Mouse (Mus musculus): Measurements from ENCODE around the gene Gm10972. TPM values are rescaled to one million over a fixed set of nuclear protein-coding genes. Genes with fewer than 3 reads are reported as not detected.
A peak's percentile ranks its signal among the peaks of the same experiment; 100 is the strongest.
"Not testable (repeated sequence)": the region's sequence is repeated elsewhere in the genome, so short reads cannot be mapped to it uniquely, and the experiment has no call there.

Gene Gm10972
- polyA plus RNA-seq (2012; rRNA removed): not detected in 2 replicates

DNA sequence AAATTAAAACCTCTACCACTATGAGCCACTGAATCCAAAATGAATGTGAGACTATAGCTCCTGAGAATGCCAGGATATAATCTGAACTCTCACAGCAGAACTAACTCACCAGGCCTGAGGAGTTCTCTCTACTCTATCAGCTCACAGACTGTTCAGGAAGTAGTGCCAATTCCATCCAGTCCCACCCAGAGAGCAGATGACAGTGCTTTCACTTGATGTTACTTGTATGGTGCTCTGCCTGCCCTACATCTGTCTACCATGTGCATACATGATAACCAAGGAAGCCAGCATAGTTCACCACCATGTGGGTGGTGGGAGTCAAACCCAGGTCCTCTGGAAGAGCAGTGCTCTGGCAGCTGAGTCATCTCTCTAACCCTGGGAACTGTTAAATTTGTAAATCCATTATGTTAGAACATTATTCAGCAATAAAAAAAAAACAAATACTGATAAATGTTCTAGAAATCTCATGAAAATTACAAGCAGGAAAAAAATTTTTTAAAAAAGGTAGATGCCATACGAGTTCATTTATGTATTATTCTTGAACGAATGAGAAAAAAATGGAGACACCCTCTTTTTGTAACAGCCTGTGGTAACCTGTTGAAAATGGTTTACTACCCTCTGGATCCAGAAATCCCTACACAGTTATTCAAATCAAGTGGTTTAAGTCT lies at the start of gene Gm10972:
Gene Gm10972, plus strand, starts transcription at position 618 of the 668 bp plus-strand sequence.
- H3K4me3 ChIP-seq (ENCODE audit: insufficient read depth, low read length); H3K4me1 ChIP-seq (ENCODE audit: control insufficient read depth, insufficient read depth, low read length); H3K27ac ChIP-seq (ENCODE audit: insufficient read depth, low read length): not testable (repeated sequence)

DNA sequence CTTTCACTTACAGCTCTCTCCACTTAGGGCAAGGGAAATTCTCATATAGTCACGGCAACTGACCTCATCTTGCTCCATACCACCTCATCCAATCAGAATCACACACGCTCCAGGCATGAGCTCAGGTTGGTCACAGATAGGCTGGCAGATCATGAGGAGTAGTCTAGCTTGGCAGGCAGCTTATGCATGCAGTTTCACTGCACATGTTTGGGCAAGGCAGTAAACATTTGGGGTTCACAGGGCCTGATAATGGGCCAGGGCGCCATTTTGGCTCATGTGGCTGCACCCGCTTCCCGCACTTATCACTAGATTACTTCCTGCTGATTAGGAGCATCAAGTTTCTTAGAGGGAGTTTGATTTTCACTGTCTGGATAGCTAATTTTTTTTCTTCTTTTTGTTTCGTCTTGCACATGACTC lies 47.0 kb upstream of the Gm10972 start:
- H3K4me3 ChIP-seq (ENCODE audit: insufficient read depth, low read length): no peak overlapping the region
- no peak for TF ChIP-seq POLR2A (IDR thresholded peaks at IDR 0.05; ENCODE audit: extremely low read depth, insufficient read depth, low read length)
- TF ChIP-seq CTCF (IDR thresholded peaks at IDR 0.05; ENCODE audit: extremely low read depth, insufficient read depth, low read length): no peak
- no peak overlapping the region for H3K27ac ChIP-seq (ENCODE audit: insufficient read depth, low read length)
- H3K4me1 ChIP-seq (ENCODE audit: control insufficient read depth, insufficient read depth, low read length): no peaks in the 10 kb centered on the region

DNA sequence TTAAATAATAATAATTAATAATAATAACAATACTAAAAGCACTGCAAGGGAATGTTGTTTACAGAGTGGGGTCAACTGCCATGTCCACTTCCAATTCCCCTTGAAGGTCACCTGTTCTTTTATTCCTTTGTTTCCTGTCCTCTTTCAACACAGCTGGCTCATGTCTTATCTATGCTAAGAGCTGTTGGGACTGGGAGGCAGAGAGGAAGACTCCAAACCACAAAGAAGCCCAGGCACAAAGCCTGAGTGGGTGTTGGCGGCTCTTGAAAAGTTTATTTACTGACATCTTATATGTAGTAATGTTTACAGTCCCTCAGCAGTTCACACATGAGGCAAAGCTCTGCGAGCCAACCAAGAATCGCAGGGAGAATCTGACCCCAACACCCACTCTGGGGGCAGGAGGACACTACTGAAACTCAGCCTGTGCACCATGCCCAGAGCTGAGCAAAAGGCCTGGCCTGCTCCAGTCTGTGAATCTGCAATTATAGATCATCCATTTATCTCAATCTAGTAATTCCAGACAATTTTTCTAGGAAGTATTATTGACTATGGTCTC lies 45.6 kb upstream of the Gm10972 start:
- Histone ChIP-seq H3K4me3 (ENCODE audit: insufficient read depth, low read length) (no peak overlapping the region), H3K4me1 (ENCODE audit: control insufficient read depth, insufficient read depth, low read length) (no peaks in the 10 kb centered on the region), H3K27ac (ENCODE audit: insufficient read depth, low read length) (no peak overlapping the region)
- TF ChIP-seq POLR2A (IDR thresholded peaks at IDR 0.05; ENCODE audit: extremely low read depth, insufficient read depth, low read length) (no peak), CTCF (IDR thresholded peaks at IDR 0.05; ENCODE audit: extremely low read depth, insufficient read depth, low read length) (no peak)

DNA sequence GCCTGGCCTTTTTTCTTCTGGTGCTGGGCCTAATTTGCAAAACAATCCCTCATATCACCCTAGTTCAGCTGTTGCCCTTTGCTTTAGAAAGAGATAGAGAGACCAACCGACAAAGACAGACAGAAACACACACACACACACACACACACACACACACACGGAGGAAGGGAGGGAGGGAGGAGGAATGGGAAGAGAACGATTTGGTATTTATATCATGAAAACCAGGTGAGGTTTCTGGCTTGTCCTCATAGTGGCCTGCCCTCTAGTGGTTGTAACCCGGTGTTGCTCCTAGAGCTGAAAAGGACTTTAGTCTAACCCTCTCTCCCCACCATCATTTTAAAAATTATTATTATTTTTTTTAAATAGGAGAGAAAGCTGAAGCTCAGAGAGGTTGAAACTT lies 41.0 kb upstream of the Gm10972 start:
- no peaks in the 10 kb centered on the region for H3K4me1 ChIP-seq (ENCODE audit: control insufficient read depth, insufficient read depth, low read length)
- TF ChIP-seq CTCF (IDR thresholded peaks at IDR 0.05; ENCODE audit: extremely low read depth, insufficient read depth, low read length): peak; percentile 60
- no peak for TF ChIP-seq POLR2A (IDR thresholded peaks at IDR 0.05; ENCODE audit: extremely low read depth, insufficient read depth, low read length)
- no peak overlapping the region for H3K4me3 ChIP-seq (ENCODE audit: insufficient read depth, low read length)
- no peak overlapping the region for H3K27ac ChIP-seq (ENCODE audit: insufficient read depth, low read length)

DNA sequence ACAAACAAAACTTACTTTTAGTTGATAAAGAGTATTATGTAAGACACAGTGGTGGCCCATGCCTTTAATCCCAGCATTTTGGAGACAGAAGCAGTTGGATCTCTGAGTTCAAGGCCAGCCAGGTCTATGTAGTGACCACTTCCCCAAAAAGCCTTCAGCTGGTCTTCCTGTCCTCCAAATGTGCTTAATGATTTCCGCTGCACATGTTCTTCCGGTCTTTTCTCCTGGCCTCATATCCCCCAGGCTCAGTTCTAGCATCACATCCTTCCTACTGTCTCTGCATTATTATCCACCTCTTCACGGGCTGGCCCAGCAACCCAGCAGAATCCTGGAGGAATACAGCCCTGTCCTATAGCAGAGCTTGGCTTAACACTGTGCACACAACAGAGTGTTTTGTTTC lies 33.3 kb upstream of the Gm10972 start:
- Histone ChIP-seq H3K4me3 (ENCODE audit: insufficient read depth, low read length) (no peak overlapping the region), H3K27ac (ENCODE audit: insufficient read depth, low read length) (no peak overlapping the region), H3K4me1 (ENCODE audit: control insufficient read depth, insufficient read depth, low read length) (no peaks in the 10 kb centered on the region)
- TF ChIP-seq POLR2A (IDR thresholded peaks at IDR 0.05; ENCODE audit: extremely low read depth, insufficient read depth, low read length): no peak
- TF ChIP-seq CTCF (IDR thresholded peaks at IDR 0.05; ENCODE audit: extremely low read depth, insufficient read depth, low read length): no peak

DNA sequence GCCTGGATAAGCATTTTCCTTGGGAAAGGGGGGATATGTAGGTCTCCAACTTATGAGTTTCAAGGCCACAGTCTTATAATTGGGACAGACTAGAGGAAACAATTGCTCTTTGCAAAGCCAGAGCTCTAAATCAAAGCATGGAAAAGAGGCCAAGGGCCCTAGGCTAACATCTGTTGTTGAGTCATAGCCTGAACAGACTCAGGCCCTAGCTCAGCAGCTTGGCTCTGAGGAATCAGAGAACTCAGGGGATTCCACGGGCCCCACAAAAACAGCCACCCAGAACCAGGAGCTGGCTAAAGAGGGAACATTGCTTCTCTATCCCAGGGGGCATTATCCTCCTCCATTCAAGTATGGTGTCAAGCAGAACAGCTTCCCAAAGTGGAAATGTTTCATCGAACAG lies 32.3 kb upstream of the Gm10972 start:
- TF ChIP-seq CTCF (IDR thresholded peaks at IDR 0.05; ENCODE audit: extremely low read depth, insufficient read depth, low read length) (no peak), POLR2A (IDR thresholded peaks at IDR 0.05; ENCODE audit: extremely low read depth, insufficient read depth, low read length) (no peak)
- H3K4me3 ChIP-seq (ENCODE audit: insufficient read depth, low read length): no peak overlapping the region
- H3K27ac ChIP-seq (ENCODE audit: insufficient read depth, low read length): no peak overlapping the region
- no peaks in the 10 kb centered on the region for H3K4me1 ChIP-seq (ENCODE audit: control insufficient read depth, insufficient read depth, low read length)

DNA sequence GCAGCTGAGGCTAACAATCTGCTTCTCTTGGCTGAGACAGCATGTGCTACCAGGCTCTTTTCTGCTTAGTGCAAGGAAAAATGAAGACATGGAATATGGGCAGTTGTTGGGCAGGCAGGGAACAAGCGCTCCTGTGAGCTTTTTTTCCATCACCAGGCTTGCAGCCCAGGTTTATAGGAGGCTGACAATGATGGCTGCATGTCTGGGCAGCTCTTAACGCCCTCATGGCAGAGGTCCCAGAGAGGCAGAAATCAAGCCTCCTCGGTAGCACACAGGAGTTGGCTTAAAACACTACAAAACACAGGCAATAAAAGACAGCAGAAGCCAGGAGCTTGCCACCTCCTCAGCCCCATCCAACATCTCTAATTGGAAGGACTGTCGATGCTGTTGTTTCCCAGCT lies 31.6 kb upstream of the Gm10972 start:
- Histone ChIP-seq H3K4me1 (ENCODE audit: control insufficient read depth, insufficient read depth, low read length) (no peaks in the 10 kb centered on the region), H3K27ac (ENCODE audit: insufficient read depth, low read length) (no peak overlapping the region)
- no peak for TF ChIP-seq POLR2A (IDR thresholded peaks at IDR 0.05; ENCODE audit: extremely low read depth, insufficient read depth, low read length)
- no peak for TF ChIP-seq CTCF (IDR thresholded peaks at IDR 0.05; ENCODE audit: extremely low read depth, insufficient read depth, low read length)

DNA sequence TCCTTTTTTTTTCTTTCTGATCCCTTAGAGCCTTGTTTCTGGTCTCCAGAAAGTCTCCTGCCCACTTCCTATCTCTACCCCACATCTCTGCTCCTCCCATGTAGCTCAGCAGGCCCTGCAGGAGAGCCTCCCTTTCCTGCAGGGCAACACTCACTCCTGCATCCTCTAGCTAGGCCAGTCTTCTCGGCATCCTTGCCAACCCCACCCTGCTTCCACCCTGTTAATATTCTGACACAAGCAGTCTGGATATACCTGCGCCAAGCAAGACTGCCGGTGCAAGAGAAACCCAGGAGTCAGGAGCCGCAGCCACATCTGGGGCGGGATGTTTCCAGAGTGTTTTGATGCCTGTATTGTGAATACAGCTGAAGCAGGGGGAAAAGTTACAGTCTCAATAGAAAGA lies 31.1 kb upstream of the Gm10972 start:
- Histone ChIP-seq H3K4me1 (ENCODE audit: control insufficient read depth, insufficient read depth, low read length) (no peaks in the 10 kb centered on the region), H3K4me3 (ENCODE audit: insufficient read depth, low read length) (no peak overlapping the region), H3K27ac (ENCODE audit: insufficient read depth, low read length) (no peak overlapping the region)
- TF ChIP-seq POLR2A (IDR thresholded peaks at IDR 0.05; ENCODE audit: extremely low read depth, insufficient read depth, low read length) (no peak), CTCF (IDR thresholded peaks at IDR 0.05; ENCODE audit: extremely low read depth, insufficient read depth, low read length) (no peak)

More for the DNA sequence above, 31.6 kb upstream of the Gm10972 start:
- no peak overlapping the region for H3K4me3 ChIP-seq (ENCODE audit: insufficient read depth, low read length)

DNA sequence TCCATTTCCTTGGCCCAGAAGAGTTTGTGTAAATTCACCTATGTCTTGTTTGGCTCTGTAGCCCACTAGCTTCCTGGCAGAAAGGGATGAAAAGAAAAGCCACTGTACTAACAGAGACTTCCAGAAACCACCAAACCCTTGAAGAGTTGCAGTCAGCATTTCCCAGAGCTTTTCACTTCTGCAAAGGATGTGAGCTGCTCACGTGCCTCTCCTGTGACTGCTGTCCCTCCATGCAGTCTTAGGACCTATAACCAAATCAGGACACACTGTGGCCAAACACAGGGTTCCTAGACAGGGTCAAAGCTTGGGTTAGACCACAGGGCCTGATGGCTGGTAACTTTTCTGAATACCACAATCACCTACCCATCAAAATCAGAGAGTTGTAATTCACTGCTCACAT lies 30.6 kb upstream of the Gm10972 start:
- Histone ChIP-seq H3K4me3 (ENCODE audit: insufficient read depth, low read length) (no peak overlapping the region), H3K27ac (ENCODE audit: insufficient read depth, low read length) (no peak overlapping the region), H3K4me1 (ENCODE audit: control insufficient read depth, insufficient read depth, low read length) (no peaks in the 10 kb centered on the region)
- TF ChIP-seq CTCF (IDR thresholded peaks at IDR 0.05; ENCODE audit: extremely low read depth, insufficient read depth, low read length): no peak
- TF ChIP-seq POLR2A (IDR thresholded peaks at IDR 0.05; ENCODE audit: extremely low read depth, insufficient read depth, low read length): no peak

DNA sequence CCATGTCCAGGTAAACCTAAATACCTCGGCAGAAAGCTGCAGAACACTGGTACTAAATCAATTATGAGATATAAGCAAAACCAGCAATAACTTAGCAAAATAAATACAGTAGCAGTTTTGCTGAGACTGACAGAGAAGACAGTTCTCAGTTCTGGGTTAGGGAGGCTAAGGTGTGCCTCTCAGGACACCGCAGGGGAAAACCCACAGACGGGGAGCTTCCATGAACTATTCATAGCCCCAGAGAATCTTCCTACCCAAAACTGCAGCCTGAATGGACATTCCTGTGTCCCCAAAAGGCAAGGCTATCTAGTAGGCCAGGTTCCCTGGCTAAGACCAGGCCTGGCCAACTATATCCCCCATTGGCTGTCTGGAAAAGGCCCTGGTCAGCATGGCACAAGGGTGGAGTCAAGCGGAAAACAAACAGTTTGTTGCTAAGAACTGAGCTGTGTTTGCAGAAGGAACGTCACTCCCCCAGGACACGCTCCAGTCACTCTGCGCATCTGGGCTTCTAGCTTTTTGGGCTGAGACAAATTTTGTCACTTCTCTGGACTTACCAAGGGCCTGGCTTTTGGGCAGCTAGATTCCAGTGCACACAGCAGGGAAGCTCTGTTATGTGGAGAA lies 29.5 kb upstream of the Gm10972 start:
- no peak overlapping the region for H3K27ac ChIP-seq (ENCODE audit: insufficient read depth, low read length)
- no peaks in the 10 kb centered on the region for H3K4me1 ChIP-seq (ENCODE audit: control insufficient read depth, insufficient read depth, low read length)
- TF ChIP-seq POLR2A (IDR thresholded peaks at IDR 0.05; ENCODE audit: extremely low read depth, insufficient read depth, low read length) (no peak), CTCF (IDR thresholded peaks at IDR 0.05; ENCODE audit: extremely low read depth, insufficient read depth, low read length) (no peak)
- no peak overlapping the region for H3K4me3 ChIP-seq (ENCODE audit: insufficient read depth, low read length)

Data from cortical plate, adult 2 months (tissue).